Mouse (Mus musculus) embryonic facial prominence, embryonic 11.5 days (tissue): ENCODE data around the gene Calb2. TPM values are rescaled to one million over a fixed set of nuclear protein-coding genes. Genes with fewer than 3 reads are reported as not detected.

Experiments used
- ATAC-seq: fragments of 200-750 bp; cut with Nextera tagmentation; replicated peaks from 2 replicates; pipeline ENCODE4 v1.8.0; 2017; ENCODE audit warnings: low read depth; ENCODE audit not compliant: insufficient number of reproducible peaks, low FRiP score, low TSS enrichment
- DNase-seq: peaks from one replicate; pipeline ENCODE4 v3.0.0-alpha.2; 2015; ENCODE audit warnings: low spot score
- H3K27ac ChIP-seq: fragments of 300-500 bp; sonication (generic); replicated peaks from 2 replicates; pipeline ENCODE4 v1.5.1; 2014; ENCODE audit warnings: mild to moderate bottlenecking, low read depth, low read length, control low read depth
- H3K27me3 ChIP-seq: fragments of 300-500 bp; sonication (generic); 2 replicates; pipeline ENCODE4 v1.6.1; 2014; ENCODE audit warnings: mild to moderate bottlenecking, low read length, moderate library complexity, mixed read lengths; ENCODE audit not compliant: control insufficient read depth, insufficient read depth
- H3K36me3 ChIP-seq: fragments of 300-500 bp; sonication (generic); replicated peaks from 2 replicates; pipeline ENCODE4 v1.6.1; 2014; ENCODE audit warnings: low read depth, mild to moderate bottlenecking, low read length, moderate library complexity, mixed read lengths; ENCODE audit not compliant: control insufficient read depth, insufficient read depth
- H3K4me1 ChIP-seq: fragments of 300-500 bp; sonication (generic); 2 replicates; pipeline ENCODE4 v1.6.1; 2014; ENCODE audit warnings: low read length, mixed read lengths; ENCODE audit not compliant: control insufficient read depth, insufficient read depth
- H3K4me2 ChIP-seq: fragments of 300-500 bp; sonication (generic); 2 replicates; pipeline ENCODE4 v1.6.1; 2014; ENCODE audit warnings: low read depth, mild to moderate bottlenecking, control low read depth, low read length, moderate library complexity
- H3K4me3 ChIP-seq: fragments of 300-500 bp; sonication (generic); 2 replicates; pipeline ENCODE4 v1.5.1; 2014; ENCODE audit warnings: low read depth, low read length, control low read depth
- H3K9ac ChIP-seq: fragments of 300-500 bp; sonication (generic); replicated peaks from 2 replicates; pipeline ENCODE4 v1.6.1; 2014; ENCODE audit warnings: mild to moderate bottlenecking, control low read depth, low read length
- H3K9me3 ChIP-seq: fragments of 300-500 bp; sonication (generic); replicated peaks from 2 replicates; pipeline ENCODE4 v1.6.1; 2016; ENCODE audit warnings: mild to moderate bottlenecking, low read length, inconsistent platforms, mixed read lengths; ENCODE audit not compliant: control insufficient read depth
- WGBS: fragments of 180-500 bp; shearing (Covaris S2); extraction: QIAGEN DNeasy Blood & Tissue Kit; methylation state at CpG from one replicate; pipeline ENCODE4 v1.1.7; 2014; 5-methylcytosine and 5-hydroxymethylcytosine counted together
- polyA plus RNA-seq: library from polyadenylated mRNA; unstranded; fragments of >200 nt; fragmentation: Nextera tagmentation; extraction: Ambion mirVana; gene quantifications from 2 replicates; pipeline ENCODE4 v1.2.1, GENCODE M21; 2014

Calb2 gene
- polyA plus RNA-seq, 1 experiment from 2014 or later: 5.0 TPM

GRCm38 (mm10) chr8:110152951-110153350, 15.1 kb downstream of the Calb2 start:
- H3K4me3 ChIP-seq: no peak overlapping the region
- H3K9ac ChIP-seq: no peak overlapping the region
- no peaks in the 10 kb centered on the region for H3K9me3 ChIP-seq
- no peaks in the 10 kb centered on the region for H3K36me3 ChIP-seq
- no peaks in the 10 kb centered on the region for H3K4me1 ChIP-seq
- DNase-seq (no peak), ATAC-seq (no peak)
- no peaks in the 10 kb centered on the region for H3K27me3 ChIP-seq
- no peak overlapping the region for H3K4me2 ChIP-seq
- no peak overlapping the region for H3K27ac ChIP-seq
- WGBS: 73% methylated on average over 6 of the region's 6 CpGs

DNA sequence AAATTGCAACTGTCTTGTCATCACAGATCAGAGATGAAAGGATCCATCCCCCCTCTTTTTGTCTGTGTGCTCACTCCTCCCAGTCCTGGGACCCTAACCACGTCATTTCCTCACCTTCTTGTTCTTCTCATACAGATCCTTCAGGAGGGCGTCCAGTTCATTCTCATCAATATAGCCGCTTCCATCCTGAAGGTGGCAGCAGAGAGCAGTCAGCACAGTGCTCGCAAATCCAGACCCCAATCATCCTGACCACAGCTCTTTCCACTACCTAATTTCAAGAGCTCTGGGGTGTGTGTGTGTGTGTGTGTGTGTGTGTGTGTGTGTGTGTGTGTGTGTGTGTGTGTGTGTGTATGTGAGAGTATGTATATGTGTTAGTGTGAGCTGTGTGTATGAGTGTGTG, 22.5 kb downstream of the Calb2 start:
- ATAC-seq: 0 out of 2 replicates have a peak, but pooled peaks have one; percentile 48
- 0% methylated on average over 4 of the region's 4 CpGs for WGBS
- H3K4me1 ChIP-seq: no peaks in the 10 kb centered on the region

GRCm38 (mm10) chr8:110140770-110141169, 27.2 kb downstream of the Calb2 start:
- Histone ChIP-seq H3K4me1 (no peaks in the 10 kb centered on the region), H3K4me3 (no peak overlapping the region), H3K4me2 (no peak overlapping the region), H3K9me3 (no peaks in the 10 kb centered on the region), H3K27me3 (no peaks in the 10 kb centered on the region), H3K27ac (no peak overlapping the region), H3K9ac (no peak overlapping the region), H3K36me3 (no peaks in the 10 kb centered on the region)
- DNase-seq (no peak), ATAC-seq (no peak)
- 73% methylated on average over 4 of the region's 4 CpGs for WGBS

More for the DNA sequence above, 22.5 kb downstream of the Calb2 start:
- H3K27ac ChIP-seq: no peak overlapping the region
- H3K9me3 ChIP-seq: no peaks in the 10 kb centered on the region
- no peak overlapping the region for H3K4me3 ChIP-seq
- H3K4me2 ChIP-seq: no peak overlapping the region
- H3K36me3 ChIP-seq: no peaks in the 10 kb centered on the region
- H3K27me3 ChIP-seq: no peaks in the 10 kb centered on the region
- no peak overlapping the region for H3K9ac ChIP-seq
- DNase-seq: peak; percentile 75

GRCm38 (mm10) chr8:110140156-110140555, 27.9 kb downstream of the Calb2 start:
- no peak overlapping the region for H3K4me2 ChIP-seq
- H3K27ac ChIP-seq: no peak overlapping the region
- H3K27me3 ChIP-seq: no peaks in the 10 kb centered on the region
- no peaks in the 10 kb centered on the region for H3K9me3 ChIP-seq
- 81% methylated on average over 3 of the region's 3 CpGs for WGBS
- no peaks in the 10 kb centered on the region for H3K36me3 ChIP-seq
- ATAC-seq: no peak
- no peaks in the 10 kb centered on the region for H3K4me1 ChIP-seq
- DNase-seq: no peak
- no peak overlapping the region for H3K9ac ChIP-seq
- H3K4me3 ChIP-seq: no peak overlapping the region

- Histone ChIP-seq H3K4me2 (no peak overlapping the region), H3K4me1 (no peaks in the 10 kb centered on the region), H3K9me3 (no peaks in the 10 kb centered on the region), H3K4me3 (no peak overlapping the region), H3K36me3 (no peaks in the 10 kb centered on the region), H3K27ac (no peak overlapping the region), H3K9ac (no peak overlapping the region), H3K27me3 (no peaks in the 10 kb centered on the region)
- no peak for DNase-seq
- WGBS: 81% methylated on average over 7 of the region's 7 CpGs
- ATAC-seq: no peak
Measured at GRCm38 (mm10) chr8:110135515-110135914, 32.5 kb downstream of the Calb2 start.

- Histone ChIP-seq H3K27me3 (no peaks in the 10 kb centered on the region), H3K4me2 (no peak overlapping the region), H3K9ac (no peak overlapping the region), H3K36me3 (no peaks in the 10 kb centered on the region), H3K4me1 (no peaks in the 10 kb centered on the region), H3K4me3 (no peak overlapping the region), H3K27ac (no peak overlapping the region), H3K9me3 (no peaks in the 10 kb centered on the region)
- DNase-seq (no peak), ATAC-seq (no peak)
- 90% methylated on average over 8 of the region's 8 CpGs for WGBS
Measured at GRCm38 (mm10) chr8:110134236-110134635, 33.8 kb downstream of the Calb2 start.

DNA sequence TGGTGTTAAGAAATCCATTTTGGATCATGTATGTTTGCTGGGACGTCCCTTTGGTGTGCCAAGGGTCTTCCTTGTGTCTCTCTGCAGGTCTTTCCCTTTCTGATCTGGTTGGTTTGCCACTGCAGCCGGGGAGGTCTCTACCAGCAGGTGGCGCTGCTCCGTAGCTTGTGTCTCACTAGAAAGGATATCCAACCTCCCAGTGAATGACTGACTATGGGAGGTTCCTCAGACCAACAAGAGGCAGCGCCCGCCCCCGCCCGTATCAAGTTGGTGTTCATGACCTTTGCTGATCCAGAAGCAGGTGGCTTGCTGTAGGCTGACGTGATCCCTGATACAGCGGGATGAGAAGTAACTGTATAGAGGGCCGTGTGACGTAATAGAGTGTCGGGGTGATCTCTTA, 37.5 kb downstream of the Calb2 start:
- DNase-seq (peak; percentile 90), ATAC-seq (no peak)
- no peaks in the 10 kb centered on the region for H3K9me3 ChIP-seq
- H3K4me3 ChIP-seq: no peak overlapping the region
- no peaks in the 10 kb centered on the region for H3K36me3 ChIP-seq
- H3K4me1 ChIP-seq: no peaks in the 10 kb centered on the region
- no peak overlapping the region for H3K9ac ChIP-seq
- no peak overlapping the region for H3K4me2 ChIP-seq
- 25% methylated on average over 13 of the region's 13 CpGs for WGBS
- H3K27ac ChIP-seq: no peak overlapping the region
- no peaks in the 10 kb centered on the region for H3K27me3 ChIP-seq

GRCm38 (mm10) chr8:110119715-110120114, 48.3 kb downstream of the Calb2 start:
- Histone ChIP-seq H3K27ac (no peak overlapping the region), H3K4me2 (no peak overlapping the region), H3K4me3 (no peak overlapping the region), H3K9me3 (no peaks in the 10 kb centered on the region), H3K27me3 (no peaks in the 10 kb centered on the region), H3K9ac (no peak overlapping the region), H3K36me3 (no peaks in the 10 kb centered on the region), H3K4me1 (no peaks in the 10 kb centered on the region)
- 37% methylated on average over 6 of the region's 6 CpGs for WGBS
- peak; percentile 21 for DNase-seq
- ATAC-seq: no peak
